Mouse (Mus musculus) myocyte (in vitro differentiated cells): ENCODE measurements around the gene Srpk3. TPM values are rescaled to one million over a fixed set of nuclear protein-coding genes. Genes with fewer than 3 reads are reported as not detected.

Source experiments
- H3K27me3 ChIP-seq: one replicate; pipeline ENCODE4 v1.6.1; 2011; ENCODE audit not compliant: control insufficient read depth, insufficient read depth, insufficient read length
- H3K36me3 ChIP-seq: one replicate; pipeline ENCODE4 v1.6.1; 2011; ENCODE audit not compliant: control insufficient read depth, insufficient read depth
- H3K4me2 ChIP-seq: one replicate; pipeline ENCODE4 v1.6.1; 2011; ENCODE audit warnings: low read depth, control low read depth
- H3K4me3 ChIP-seq: one replicate; pipeline ENCODE4 v1.5.1; 2011; ENCODE audit warnings: mild to moderate bottlenecking, control low read depth, moderate library complexity
- H3K79me2 ChIP-seq: one replicate; pipeline ENCODE4 v1.6.1; 2011; ENCODE audit not compliant: control insufficient read depth, insufficient read depth
- H3ac ChIP-seq: one replicate; pipeline ENCODE4 v1.6.1; 2011; ENCODE audit not compliant: control insufficient read depth, insufficient read length
- CEBPB ChIP-seq: IDR thresholded peaks from 2 replicates; pipeline ENCODE4 v1.6.1; 2011; ENCODE audit warnings: mild to moderate bottlenecking, moderate library complexity; ENCODE audit not compliant: poor library complexity, insufficient read depth, severe bottlenecking
- E2F4 ChIP-seq: IDR thresholded peaks from one replicate; pipeline ENCODE4 v1.6.1; 2011; ENCODE audit warnings: mild to moderate bottlenecking, control low read depth, moderate library complexity; ENCODE audit not compliant: insufficient read depth
- MAX ChIP-seq: IDR thresholded peaks from one replicate; pipeline ENCODE4 v1.6.1; 2011; ENCODE audit warnings: low read depth, mild to moderate bottlenecking, control low read depth
- MYOD1 ChIP-seq, 3 experiments: IDR thresholded peaks; one replicate each; pipeline ENCODE4 v1.6.1; 2011; ENCODE audit warnings: control low read depth in 2 of 3, low read depth in 2 of 3, mild to moderate bottlenecking in 2 of 3, moderate library complexity in 1 of 3; ENCODE audit not compliant: insufficient read length in 2 of 3, control insufficient read depth in 1 of 3
- MYOG ChIP-seq, 3 experiments: IDR thresholded peaks; one replicate each; pipeline ENCODE4 v1.6.1; 2011; ENCODE audit warnings: control low read depth in 2 of 3, low read depth in 2 of 3, mild to moderate bottlenecking in 2 of 3; ENCODE audit not compliant: insufficient read length in 2 of 3, control insufficient read depth in 1 of 3, insufficient read depth in 1 of 3
- POLR2A ChIP-seq: IDR thresholded peaks from one replicate; pipeline ENCODE4 v1.6.1; 2011; ENCODE audit warnings: low read depth, mild to moderate bottlenecking, control low read depth, moderate library complexity; ENCODE audit not compliant: insufficient read length
- POLR2AphosphoS2 ChIP-seq: IDR thresholded peaks from one replicate; pipeline ENCODE4 v1.6.1; 2011; ENCODE audit warnings: low read depth, control low read depth; ENCODE audit not compliant: insufficient read length
- REST ChIP-seq: IDR thresholded peaks from one replicate; pipeline ENCODE4 v1.6.1; 2011; ENCODE audit warnings: mild to moderate bottlenecking, control low read depth, moderate library complexity; ENCODE audit not compliant: insufficient read depth, insufficient read length
- SRF ChIP-seq: IDR thresholded peaks from one replicate; pipeline ENCODE4 v1.6.1; 2011; ENCODE audit warnings: low read depth; ENCODE audit not compliant: control insufficient read depth, insufficient read length
- TCF12 ChIP-seq: IDR thresholded peaks from one replicate; pipeline ENCODE4 v1.6.1; 2011; ENCODE audit warnings: mild to moderate bottlenecking, control low read depth; ENCODE audit not compliant: poor library complexity, insufficient read depth, severe bottlenecking
- TCF3 ChIP-seq: IDR thresholded peaks from one replicate; pipeline ENCODE4 v1.6.1; 2011; ENCODE audit warnings: low read depth, control low read depth; ENCODE audit not compliant: insufficient read length
- USF1 ChIP-seq: IDR thresholded peaks from one replicate; pipeline ENCODE4 v1.6.1; 2011; ENCODE audit warnings: low read depth, mild to moderate bottlenecking, control low read depth, moderate library complexity
- polyA plus RNA-seq: library from polyadenylated mRNA; unstranded; fragments of >200 nt; fragmentation: generic; extraction: Trizol; gene quantifications from one replicate; pipeline ENCODE4 v1.2.1, GENCODE M21; 2012; ENCODE audit warnings: missing spikeins

Srpk3 gene
- polyA plus RNA-seq, 1 experiment = 16.9 TPM

- Histone ChIP-seq H3K79me2 (no peaks in the 10 kb centered on the region), H3K36me3 (no peaks in the 10 kb centered on the region), H3ac (no peak overlapping the region), H3K4me2 (no peak overlapping the region), H3K4me3 (no peak overlapping the region), H3K27me3 (no peaks in the 10 kb centered on the region)
- TF ChIP-seq REST (no peak), MYOG (IDR thresholded peaks at IDR 0.05; ENCODE audit: control insufficient read depth in 1 of 3, insufficient read depth in 1 of 3, insufficient read length in 2 of 3, low read depth in 2 of 3) (no peak), MAX (no peak), POLR2AphosphoS2 (no peak), TCF3 (no peak), TCF12 (no peak), MYOD1 (IDR thresholded peaks at IDR 0.05; ENCODE audit: control insufficient read depth in 1 of 3, insufficient read length in 2 of 3, low read depth in 2 of 3) (no peak), POLR2A (no peak), CEBPB (no peak), E2F4 (no peak), USF1 (no peak), SRF (no peak)
These were observed 29.3 kb upstream of the Srpk3 start for GRCm38 (mm10) chrX:73744774-73745481.

GRCm38 (mm10) chrX:73748977-73749376 lies 25.2 kb upstream of the Srpk3 start:
- Histone ChIP-seq H3K27me3 (no peaks in the 10 kb centered on the region), H3K4me3 (no peak overlapping the region), H3K4me2 (no peak overlapping the region), H3K36me3 (no peaks in the 10 kb centered on the region), H3ac (no peak overlapping the region), H3K79me2 (no peaks in the 10 kb centered on the region)
- TF ChIP-seq MYOG (IDR thresholded peaks at IDR 0.05; ENCODE audit: control insufficient read depth in 1 of 3, insufficient read depth in 1 of 3, insufficient read length in 2 of 3, low read depth in 2 of 3) (no peak), POLR2A (no peak), TCF3 (no peak), E2F4 (no peak), CEBPB (no peak), MAX (no peak), POLR2AphosphoS2 (no peak), SRF (no peak), USF1 (no peak), REST (no peak), MYOD1 (IDR thresholded peaks at IDR 0.05; ENCODE audit: control insufficient read depth in 1 of 3, insufficient read length in 2 of 3, low read depth in 2 of 3) (no peak), TCF12 (no peak)

- H3K36me3 ChIP-seq = no peaks in the 10 kb centered on the region
- H3ac ChIP-seq = no peak within 1 kb of the TSS
- no peak within 1 kb of the TSS for H3K4me3 ChIP-seq
- TF ChIP-seq CEBPB (no peak), POLR2A (no peak), TCF3 (no peak), E2F4 (no peak), MYOG (IDR thresholded peaks at IDR 0.05; ENCODE audit: control insufficient read depth in 1 of 3, insufficient read depth in 1 of 3, insufficient read length in 2 of 3, low read depth in 2 of 3) (peak in 1 of 3 experiments; percentile 47), MYOD1 (IDR thresholded peaks at IDR 0.05; ENCODE audit: control insufficient read depth in 1 of 3, insufficient read length in 2 of 3, low read depth in 2 of 3) (peak; percentile 48 to 94 (median 83))
- H3K79me2 ChIP-seq = no peaks in the 10 kb centered on the region
- no peak within 1 kb of the TSS for H3K4me2 ChIP-seq
- no peaks in the 10 kb centered on the region for H3K27me3 ChIP-seq
These were observed 17.7 kb upstream of the Srpk3 start, which contains the start of gene Plxnb3 for GRCm38 (mm10) chrX:73756334-73757140. Plxnb3 (plus strand) TSS chrX:73757090.

GRCm38 (mm10) chrX:73758611-73759290 lies 15.5 kb upstream of the Srpk3 start:
- no peak overlapping the region for H3K4me2 ChIP-seq
- H3K79me2 ChIP-seq = no peaks in the 10 kb centered on the region
- H3K36me3 ChIP-seq = no peaks in the 10 kb centered on the region
- H3ac ChIP-seq = no peak overlapping the region
- H3K27me3 ChIP-seq = no peaks in the 10 kb centered on the region
- H3K4me3 ChIP-seq = no peak overlapping the region
- TF ChIP-seq TCF12 (no peak), POLR2AphosphoS2 (no peak), TCF3 (no peak), USF1 (no peak), MAX (no peak), MYOG (IDR thresholded peaks at IDR 0.05; ENCODE audit: control insufficient read depth in 1 of 3, insufficient read depth in 1 of 3, insufficient read length in 2 of 3, low read depth in 2 of 3) (no peak), CEBPB (no peak), E2F4 (no peak)
